Mouse (Mus musculus) liver, embryonic 13.5 days (tissue): ENCODE results near the gene Muc1. TPM values are rescaled to one million over a fixed set of nuclear protein-coding genes. Genes with fewer than 3 reads are reported as not detected.
A peak's percentile ranks its signal among the peaks of the same experiment; 100 is the strongest.

ENCODE experiments used
- ATAC-seq: fragments of 200-750 bp; cut with Nextera tagmentation; 2 replicates; pipeline ENCODE4 v1.8.0; 2017; ENCODE audit warnings: low read depth, mild to moderate bottlenecking, moderate number of reproducible peaks, moderate library complexity
- DNase-seq: peaks from one replicate; pipeline ENCODE4 v3.0.0; 2022
- H3K27ac ChIP-seq: fragments of 300-500 bp; sonication (generic); 2 replicates; pipeline ENCODE4 v1.5.1; 2015; ENCODE audit warnings: moderate library complexity, mild to moderate bottlenecking, inconsistent platforms
- H3K27me3 ChIP-seq: fragments of 300-500 bp; sonication (generic); 2 replicates; pipeline ENCODE4 v1.6.1; 2015; ENCODE audit warnings: mild to moderate bottlenecking, inconsistent platforms
- H3K36me3 ChIP-seq: fragments of 300-500 bp; sonication (generic); 2 replicates; pipeline ENCODE4 v1.6.1; 2015; ENCODE audit warnings: mild to moderate bottlenecking, inconsistent platforms
- H3K4me1 ChIP-seq: fragments of 300-500 bp; sonication (generic); replicated peaks from 2 replicates; pipeline ENCODE4 v1.6.1; 2015; ENCODE audit warnings: inconsistent platforms
- H3K4me2 ChIP-seq: fragments of 300-500 bp; sonication (generic); 2 replicates; pipeline ENCODE4 v1.6.1; 2015; ENCODE audit warnings: inconsistent platforms, mild to moderate bottlenecking, moderate library complexity
- H3K4me3 ChIP-seq: fragments of 300-500 bp; sonication (generic); replicated peaks from 2 replicates; pipeline ENCODE4 v1.5.1; 2015; ENCODE audit warnings: mild to moderate bottlenecking, inconsistent platforms
- H3K9ac ChIP-seq: fragments of 300-500 bp; sonication (generic); 2 replicates; pipeline ENCODE4 v1.6.1; 2015; ENCODE audit warnings: mild to moderate bottlenecking, inconsistent platforms
- H3K9me3 ChIP-seq: fragments of 300-500 bp; sonication (generic); replicated peaks from 2 replicates; pipeline ENCODE4 v1.6.1; 2016; ENCODE audit warnings: inconsistent platforms
- WGBS: fragments of 180-500 bp; shearing (Covaris S2); methylation state at CpG from one replicate; pipeline ENCODE4 v1.1.7; 2015; ENCODE audit not compliant: insufficient replicate concordance; 5-methylcytosine and 5-hydroxymethylcytosine counted together
- polyA plus RNA-seq: library from polyadenylated mRNA; unstranded; fragments of >200 nt; fragmentation: Nextera tagmentation; extraction: Ambion mirVana; gene quantifications from 2 replicates; pipeline ENCODE4 v1.2.1, GENCODE M21; 2015

The Muc1 gene
- polyA plus RNA-seq, 1 experiment from 2014 or later: 0.14 TPM

- Histone ChIP-seq H3K9me3 (no peaks in the 10 kb centered on the region), H3K36me3 (no peaks in the 10 kb centered on the region), H3K9ac (no peak overlapping the region), H3K27me3 (peaks cover 43% of the 10 kb centered on the region), H3K4me1 (peaks cover 6% of the 10 kb centered on the region; the same call in 1 of the 2 replicates), H3K4me2 (no peak overlapping the region), H3K27ac (no peak overlapping the region), H3K4me3 (no peak overlapping the region)
- ATAC-seq (no peak), DNase-seq (no peak)
- 83% methylated on average over 10 of the region's 10 CpGs for WGBS
Observed at GRCm38 (mm10) chr3:89236516-89236915, 7.7 kb downstream of the Muc1 start.

- no peak overlapping the region for H3K4me3 ChIP-seq
- H3K4me2 ChIP-seq: no peak overlapping the region
- no peak for DNase-seq
- no peaks in the 10 kb centered on the region for H3K36me3 ChIP-seq
- peaks cover 7% of the 10 kb centered on the region; the same call in 1 of the 2 replicates for H3K4me1 ChIP-seq
- 86% methylated on average over 21 of the region's 21 CpGs for WGBS
- H3K9me3 ChIP-seq: no peaks in the 10 kb centered on the region
- no peak for ATAC-seq
- no peak overlapping the region for H3K9ac ChIP-seq
- H3K27me3 ChIP-seq: peaks cover 36% of the 10 kb centered on the region
- no peak overlapping the region for H3K27ac ChIP-seq
Observed at GRCm38 (mm10) chr3:89237682-89238081, 8.8 kb downstream of the Muc1 start.

- 65% methylated on average over 12 of the region's 12 CpGs for WGBS
- ATAC-seq (no peak; the same call in 1 of the 2 replicates), DNase-seq (no peak)
- Histone ChIP-seq H3K9me3 (no peaks in the 10 kb centered on the region), H3K4me1 (peaks cover 12% of the 10 kb centered on the region), H3K4me2 (no peak overlapping the region), H3K27me3 (peaks cover 39% of the 10 kb centered on the region), H3K27ac (no peak overlapping the region), H3K36me3 (no peaks in the 10 kb centered on the region), H3K4me3 (no peak overlapping the region), H3K9ac (no peak overlapping the region)
Observed at GRCm38 (mm10) chr3:89238494-89238893, 9.6 kb downstream of the Muc1 start.

GRCm38 (mm10) chr3:89242331-89242895 lies 13.6 kb downstream of the Muc1 start:
- Histone ChIP-seq H3K4me2 (no peak overlapping the region), H3K4me1 (peaks cover 43% of the 10 kb centered on the region), H3K9me3 (no peaks in the 10 kb centered on the region), H3K36me3 (no peaks in the 10 kb centered on the region), H3K4me3 (no peak overlapping the region), H3K27me3 (peaks cover 49% of the 10 kb centered on the region), H3K9ac (no peak overlapping the region), H3K27ac (no peak overlapping the region)
- peak; percentile 29 for DNase-seq
- ATAC-seq: no peak
- 59% methylated on average over 9 of the region's 9 CpGs for WGBS

GRCm38 (mm10) chr3:89243609-89244008 lies 14.8 kb downstream of the Muc1 start:
- no peak overlapping the region for H3K4me3 ChIP-seq
- ATAC-seq: peak; percentile 9; the same call in 1 of the 2 replicates
- no peaks in the 10 kb centered on the region for H3K9me3 ChIP-seq
- H3K27me3 ChIP-seq: peaks cover 38% of the 10 kb centered on the region
- H3K4me2 ChIP-seq: no peak overlapping the region
- no peak overlapping the region for H3K27ac ChIP-seq
- no peak overlapping the region for H3K9ac ChIP-seq
- H3K36me3 ChIP-seq: 0 out of 2 replicates have a peak, but pooled peaks cover 1% of the 10 kb centered on the region
- DNase-seq: peak; percentile 32
- peaks cover 54% of the 10 kb centered on the region for H3K4me1 ChIP-seq
- 17% methylated on average over 14 of the region's 14 CpGs for WGBS

- Histone ChIP-seq H3K36me3 (0 out of 2 replicates have a peak, but pooled peaks cover 5% of the 10 kb centered on the region), H3K4me2 (peak overlapping the region; percentile 90), H3K4me1 (peaks cover 54% of the 10 kb centered on the region), H3K27ac (no peak overlapping the region), H3K9ac (no peak overlapping the region), H3K4me3 (peak overlapping the region; percentile 28), H3K9me3 (no peaks in the 10 kb centered on the region), H3K27me3 (peaks cover 31% of the 10 kb centered on the region)
- DNase-seq (no peak), ATAC-seq (no peak)
- WGBS: 20% methylated on average over 25 of the region's 25 CpGs
Observed at GRCm38 (mm10) chr3:89244158-89244981, 15.5 kb downstream of the Muc1 start.

GRCm38 (mm10) chr3:89244982-89245687 lies 16.3 kb downstream of the Muc1 start:
- Histone ChIP-seq H3K4me1 (peaks cover 54% of the 10 kb centered on the region), H3K9me3 (no peaks in the 10 kb centered on the region), H3K27ac (no peak overlapping the region), H3K4me3 (peak overlapping the region; percentile 71), H3K4me2 (peak overlapping the region; percentile 90), H3K9ac (no peak overlapping the region), H3K36me3 (0 out of 2 replicates have a peak, but pooled peaks cover 5% of the 10 kb centered on the region), H3K27me3 (peaks cover 29% of the 10 kb centered on the region)
- no peak for ATAC-seq
- WGBS: 3% methylated on average over 22 of the region's 26 CpGs
- DNase-seq: no peak

- peak; percentile 2; the same call in 1 of the 2 replicates for ATAC-seq
Observed at GRCm38 (mm10) chr3:89245688-89246171, 16.9 kb downstream of the Muc1 start, which contains the start of gene Krtcap2. TSS of gene Krtcap2 (plus strand) at chr3:89245966.

GRCm38 (mm10) chr3:89246261-89247100 lies 17.6 kb downstream of the Muc1 start, which contains the start of gene Trim46:
TSS of gene Trim46 (minus strand) at chr3:89246309.
- Histone ChIP-seq H3K9me3 (no peaks in the 10 kb centered on the region), H3K27ac (peak within 1 kb of the TSS; percentile 35), H3K36me3 (0 out of 2 replicates have a peak, but pooled peaks cover 5% of the 10 kb centered on the region), H3K4me1 (peaks cover 65% of the 10 kb centered on the region), H3K4me3 (peak within 1 kb of the TSS; percentile 71), H3K4me2 (peak within 1 kb of the TSS; percentile 90), H3K27me3 (peaks cover 40% of the 10 kb centered on the region), H3K9ac (peak within 1 kb of the TSS; percentile 76)
- DNase-seq (peak; percentile 78), ATAC-seq (peak; percentile 73)
- WGBS: 1% methylated on average over 42 of the region's 42 CpGs

More at GRCm38 (mm10) chr3:89245688-89246171, 16.9 kb downstream of the Muc1 start, which contains the start of gene Krtcap2:
- Histone ChIP-seq H3K9me3 (no peaks in the 10 kb centered on the region), H3K4me3 (peak within 1 kb of the TSS; percentile 71), H3K27me3 (peaks cover 32% of the 10 kb centered on the region), H3K4me2 (peak within 1 kb of the TSS; percentile 90), H3K4me1 (peaks cover 57% of the 10 kb centered on the region), H3K27ac (peak within 1 kb of the TSS; percentile 35), H3K36me3 (0 out of 2 replicates have a peak, but pooled peaks cover 5% of the 10 kb centered on the region), H3K9ac (peak within 1 kb of the TSS; percentile 76)
- WGBS: 8% methylated on average over 20 of the region's 20 CpGs
- no peak for DNase-seq

- Histone ChIP-seq H3K9ac (peak overlapping the region; percentile 76), H3K9me3 (no peaks in the 10 kb centered on the region), H3K27ac (no peak overlapping the region), H3K4me3 (peak overlapping the region; percentile 71), H3K27me3 (peaks cover 50% of the 10 kb centered on the region), H3K4me1 (peaks cover 72% of the 10 kb centered on the region), H3K36me3 (0 out of 2 replicates have a peak, but pooled peaks cover 5% of the 10 kb centered on the region), H3K4me2 (peak overlapping the region; percentile 90)
- ATAC-seq (no peak), DNase-seq (no peak)
- WGBS: 62% methylated on average over 4 of the region's 4 CpGs
Observed at GRCm38 (mm10) chr3:89247466-89247865, 18.6 kb downstream of the Muc1 start.
